Mouse (Mus musculus): Measurements from ENCODE around the gene Igsf23.
"Not testable (repeated sequence)": the region's sequence is repeated elsewhere in the genome, so short reads cannot be mapped to it uniquely, and the experiment has no call there.

Igsf23 gene

DNA sequence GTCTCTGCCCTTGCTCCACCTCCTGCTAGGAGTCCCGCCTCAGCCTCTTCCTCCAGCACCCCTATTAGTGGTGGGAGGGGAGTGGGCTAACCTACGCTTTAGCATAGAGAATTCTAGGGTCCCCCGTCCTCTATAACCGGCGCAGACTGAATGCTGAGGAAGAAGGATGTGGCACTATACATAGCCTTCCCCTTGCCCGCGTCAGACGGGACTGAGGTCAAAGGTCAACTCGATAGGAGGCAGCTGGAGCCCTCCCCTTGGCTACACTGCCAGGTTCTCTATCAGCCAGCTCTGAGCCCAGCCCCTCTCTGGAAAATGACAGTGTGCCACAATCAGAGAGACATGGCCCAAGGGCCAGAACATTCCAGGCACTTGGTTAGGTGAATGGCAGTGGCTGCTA lies at the start of gene Igsf23:
TSS of gene Igsf23 (minus strand) at position 168 of the 400 bp plus-strand sequence.
- no peak for DNase-seq (ENCODE audit: low spot score)

GRCm38 (mm10) chr7:19996721-19997120 lies 46.2 kb upstream of the Igsf23 start:
- not testable (repeated sequence) for DNase-seq (ENCODE audit: low spot score)

GRCm38 (mm10) chr7:19991165-19991564 lies 40.6 kb upstream of the Igsf23 start, which contains the start of gene Nlrp9b:
Nlrp9b (plus strand) TSS chr7:19991465.
- DNase-seq (ENCODE audit: low spot score): not testable (repeated sequence)

- no peak for DNase-seq (ENCODE audit: low spot score)
Measured at GRCm38 (mm10) chr7:19971516-19971915, 21.0 kb upstream of the Igsf23 start.

DNA sequence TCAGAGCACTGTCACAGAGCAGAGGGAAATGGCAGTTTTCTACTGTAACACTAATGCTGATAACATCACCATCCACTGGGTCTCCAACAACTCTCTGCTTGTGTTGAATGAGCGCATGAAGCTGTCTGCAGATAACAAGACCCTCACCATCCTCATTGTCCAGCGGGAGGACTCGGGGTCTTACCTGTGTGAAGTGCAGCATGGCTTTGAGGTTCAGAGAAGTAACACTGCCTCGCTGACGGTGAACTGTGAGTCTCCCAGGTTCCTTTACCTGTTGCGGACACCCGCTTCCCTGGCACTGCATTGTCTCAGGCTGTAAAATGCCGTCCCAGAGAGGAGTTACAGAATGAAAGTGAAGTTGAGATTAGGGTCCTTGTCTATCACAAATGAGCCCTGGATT lies 19.6 kb upstream of the Igsf23 start:
- DNase-seq (ENCODE audit: low spot score): no peak

DNA sequence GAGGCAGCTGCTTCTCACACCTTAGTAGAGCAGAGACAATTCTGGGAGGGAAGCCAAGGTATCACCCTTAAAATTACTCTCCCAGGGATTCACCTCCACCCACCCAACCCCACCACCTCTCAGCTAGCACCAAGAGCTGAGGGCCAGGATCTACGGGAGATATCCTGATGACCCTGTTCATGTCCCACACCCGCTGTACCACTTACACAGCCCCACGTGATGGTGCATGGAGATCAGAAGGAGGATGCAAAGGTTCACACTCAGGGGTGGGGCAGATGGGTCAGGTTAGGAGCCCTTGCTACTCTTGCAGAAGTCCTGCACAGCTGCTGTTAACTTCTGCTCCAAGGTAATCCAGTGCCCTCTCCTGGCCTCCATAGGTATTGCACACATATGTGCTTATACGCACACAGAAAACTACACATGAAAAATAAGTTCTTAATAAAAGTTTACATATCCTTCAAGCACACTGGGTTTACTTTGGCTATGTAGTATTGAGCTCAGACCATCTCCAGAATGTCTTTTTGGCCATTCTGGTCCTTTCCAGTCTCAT lies 19.1 kb upstream of the Igsf23 start:
- DNase-seq (ENCODE audit: low spot score): no peak

- no peak for DNase-seq (ENCODE audit: low spot score)
Measured at GRCm38 (mm10) chr7:19969106-19969505, 18.6 kb upstream of the Igsf23 start.

GRCm38 (mm10) chr7:19964985-19965579 lies 14.5 kb upstream of the Igsf23 start, which contains the start of gene Ceacam20:
Ceacam20 (plus strand) TSS chr7:19965412.
- DNase-seq (ENCODE audit: low spot score): no peak

DNA sequence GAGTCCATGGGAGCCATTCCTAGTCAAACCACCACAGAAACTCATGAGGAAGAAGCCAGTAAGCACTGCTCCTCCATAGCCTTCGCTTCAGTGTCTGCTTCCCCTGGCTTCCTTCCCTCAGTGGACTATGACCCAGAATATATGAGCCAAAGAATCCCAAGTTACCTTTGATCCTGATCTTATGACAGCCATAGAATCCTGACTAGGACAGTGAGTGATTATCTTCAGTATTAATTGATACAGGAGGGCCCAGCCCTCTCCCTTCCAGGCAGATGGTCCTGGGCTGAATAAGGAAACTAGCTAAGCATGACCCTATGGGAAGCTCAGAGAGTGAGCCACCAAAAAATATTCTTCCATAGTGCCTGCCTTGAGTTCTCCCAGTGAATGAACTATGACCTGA lies 11.9 kb upstream of the Igsf23 start:
- DNase-seq (ENCODE audit: low spot score): no peak

GRCm38 (mm10) chr7:19956341-19956781 lies 5.8 kb upstream of the Igsf23 start:
- peak; percentile 92 for DNase-seq (ENCODE audit: low spot score)

DNA sequence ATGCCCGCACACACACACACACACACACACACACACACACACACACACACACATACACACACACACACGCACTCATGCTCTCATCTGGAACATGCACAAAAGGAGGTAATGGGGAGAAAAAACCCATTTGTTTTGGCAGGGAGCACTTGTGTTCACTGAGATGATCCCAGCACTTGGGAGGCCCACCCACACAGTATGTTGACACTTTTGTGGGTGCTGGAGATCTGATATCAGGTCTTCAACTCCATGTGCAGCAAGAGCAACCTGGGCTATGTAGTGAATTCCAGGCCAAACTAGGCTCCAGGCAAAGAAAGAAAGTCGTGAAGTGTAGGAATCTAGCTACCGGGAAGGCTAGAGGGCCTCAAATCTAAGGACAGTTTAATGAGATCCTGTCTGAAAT lies 5.3 kb upstream of the Igsf23 start:
- no peak for DNase-seq (ENCODE audit: low spot score)

DNA sequence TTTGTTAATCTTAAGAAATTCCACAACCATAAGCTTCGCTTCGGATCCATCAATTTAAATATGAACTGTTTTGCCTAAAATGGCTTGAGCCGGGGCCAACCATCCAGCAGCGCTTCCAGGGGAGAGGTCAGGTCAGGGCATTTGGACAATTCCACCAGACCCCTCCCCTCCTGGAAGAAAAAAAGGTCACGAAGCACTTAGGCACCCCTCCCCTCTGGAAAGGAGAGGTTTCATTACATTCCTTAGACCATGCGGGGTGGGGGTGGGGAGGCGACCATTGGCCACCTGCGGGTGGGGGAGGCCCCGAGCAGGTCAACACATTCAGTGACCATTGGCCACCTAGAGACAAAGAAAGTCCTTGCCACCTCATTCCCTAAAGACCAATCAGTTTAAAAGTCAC lies 2.5 kb upstream of the Igsf23 start:
- DNase-seq (ENCODE audit: low spot score): no peak

DNA sequence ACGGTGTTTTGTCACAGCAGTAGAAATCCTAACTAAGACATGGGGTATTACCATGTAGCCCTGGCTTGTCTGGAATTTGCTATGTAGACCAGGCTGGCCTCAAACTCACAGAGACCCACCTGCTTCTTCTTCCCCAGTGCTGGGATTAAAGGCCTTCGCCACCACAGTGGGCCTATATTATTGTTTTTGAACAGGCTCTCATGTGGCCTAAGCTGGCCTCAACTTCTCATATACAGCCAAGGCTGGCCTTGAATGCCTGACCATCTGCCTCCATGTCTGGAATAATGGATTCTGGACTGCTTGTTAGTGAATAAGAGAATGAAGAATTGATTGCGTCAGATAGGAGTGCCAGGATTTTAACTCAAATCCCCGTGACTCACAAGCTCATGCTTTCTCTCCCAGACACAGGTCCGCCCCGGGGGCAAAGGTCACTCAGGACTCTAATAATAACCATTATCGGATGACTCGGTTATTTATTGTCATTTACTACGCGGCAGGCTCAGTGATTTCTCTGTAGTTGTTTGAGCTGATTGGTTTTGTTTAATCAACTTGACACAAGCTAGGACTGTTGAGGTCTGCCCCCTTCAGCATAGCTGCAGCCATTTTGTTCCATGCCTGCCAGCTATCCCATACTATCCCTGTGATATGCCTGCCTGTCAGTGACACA lies 1.9 kb upstream of the Igsf23 start:
- no peak for DNase-seq (ENCODE audit: low spot score)

GRCm38 (mm10) chr7:19949996-19950395 lies 560 bp downstream of the Igsf23 start:
- no peak for DNase-seq (ENCODE audit: low spot score)

DNA sequence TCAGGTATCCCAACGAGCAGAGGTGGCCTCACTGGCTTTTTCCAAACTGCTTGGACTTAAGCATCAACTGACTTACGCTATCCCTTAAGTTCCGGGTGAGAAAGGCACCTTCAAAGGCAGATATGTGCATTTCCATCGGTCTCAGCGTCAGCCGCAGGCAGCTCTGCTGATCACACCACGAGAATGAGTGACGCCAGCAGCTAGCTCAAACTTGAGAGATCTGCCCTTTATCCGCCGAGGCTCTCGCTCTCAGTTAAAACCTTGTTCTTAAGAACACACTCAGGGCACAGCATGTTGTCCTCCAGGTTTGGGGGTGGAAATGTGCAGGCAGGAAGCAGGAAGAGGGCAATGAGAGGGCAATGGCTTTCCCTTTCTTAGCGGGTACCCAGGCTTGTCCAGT lies 1.6 kb downstream of the Igsf23 start:
- DNase-seq (ENCODE audit: low spot score): no peak

- no peak for DNase-seq (ENCODE audit: low spot score)
Measured at GRCm38 (mm10) chr7:19945821-19946515, 4.6 kb downstream of the Igsf23 start.

GRCm38 (mm10) chr7:19945201-19945600 lies 5.4 kb downstream of the Igsf23 start:
- DNase-seq (ENCODE audit: low spot score): no peak

DNA sequence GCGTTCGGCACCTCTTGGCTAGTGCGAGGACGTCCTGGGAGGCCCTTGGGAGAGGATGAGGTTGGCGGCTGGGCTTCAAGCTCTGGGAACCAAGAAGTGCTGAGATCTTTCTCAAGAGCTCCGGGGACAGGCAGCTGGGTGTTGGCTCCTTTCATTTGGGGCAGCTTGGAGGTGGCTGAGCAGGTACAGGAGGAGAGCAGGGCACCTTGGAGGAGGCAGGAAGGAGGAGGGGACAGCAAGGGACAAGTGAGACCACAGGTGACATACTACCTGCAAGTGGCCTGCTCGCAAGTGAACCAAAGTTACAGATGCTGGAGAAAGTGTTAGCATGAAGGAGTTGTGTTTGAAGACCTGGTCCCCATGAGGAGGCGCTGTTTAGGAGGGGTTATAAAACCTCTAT lies 5.8 kb downstream of the Igsf23 start:
- no peak for DNase-seq (ENCODE audit: low spot score)

DNA sequence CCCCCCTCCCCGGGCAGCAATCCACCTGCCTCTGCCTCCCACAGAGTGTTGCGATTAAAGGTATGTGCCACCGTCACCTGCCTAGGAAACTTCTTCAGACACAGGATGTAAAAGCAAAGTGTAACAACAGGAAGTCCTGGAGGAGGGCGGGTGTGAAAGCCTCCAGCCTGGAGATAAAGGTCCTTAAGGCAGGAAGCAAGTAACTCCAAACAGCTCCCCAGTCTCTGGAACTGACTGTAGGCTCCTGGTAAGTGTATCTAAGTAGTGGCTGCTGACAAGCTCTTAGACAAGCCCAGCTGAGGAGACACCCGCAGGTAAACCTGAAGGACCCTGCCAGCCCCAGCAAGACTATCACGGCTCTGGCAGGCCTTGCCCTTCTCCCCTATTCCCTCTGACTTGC lies 10.3 kb downstream of the Igsf23 start:
- no peak for DNase-seq (ENCODE audit: low spot score)

DNA sequence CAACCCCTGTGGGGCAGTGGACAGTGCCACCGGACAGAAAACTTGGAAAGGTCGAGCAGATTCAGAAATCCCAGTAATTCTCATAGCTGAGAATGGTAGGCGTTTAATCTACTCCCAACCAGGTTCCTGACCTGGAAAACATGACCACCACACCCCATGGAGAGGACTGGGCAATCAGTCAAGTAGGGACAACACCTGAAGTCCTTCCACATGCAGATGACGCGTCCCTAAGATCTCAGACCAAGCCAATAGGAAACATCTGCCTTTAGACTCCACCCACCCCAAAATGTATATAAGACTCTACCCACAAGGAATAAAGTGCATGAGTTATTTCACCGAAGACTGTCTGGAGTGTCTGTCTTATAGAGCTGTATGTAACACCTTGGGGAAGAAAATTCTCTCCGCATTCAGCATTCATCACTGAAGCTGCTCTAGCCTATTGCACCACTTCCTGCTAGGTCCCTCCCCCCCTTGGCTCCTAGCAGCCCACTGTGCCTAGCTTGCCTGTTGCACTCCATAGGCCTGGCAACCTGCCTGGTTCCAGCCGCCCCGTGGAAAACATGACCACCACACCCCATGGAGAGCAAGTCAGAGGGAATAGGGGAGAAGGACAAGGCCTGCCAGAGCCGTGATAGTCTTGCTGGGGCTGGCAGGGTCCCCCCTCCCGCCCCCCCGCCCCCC lies 10.9 kb downstream of the Igsf23 start:
- DNase-seq (ENCODE audit: low spot score): peak; percentile 83

- no peak for DNase-seq (ENCODE audit: low spot score)
Measured at GRCm38 (mm10) chr7:19937229-19937821, 13.2 kb downstream of the Igsf23 start.

GRCm38 (mm10) chr7:19935961-19936360 lies 14.6 kb downstream of the Igsf23 start:
- no peak for DNase-seq (ENCODE audit: low spot score)

All from urinary bladder, postnatal 14 days (tissue).